Mouse (Mus musculus) cerebellum, adult (tissue): ENCODE measurements around the gene 1700057G04Rik.
"Not testable (repeated sequence)": the region's sequence is repeated elsewhere in the genome, so short reads cannot be mapped to it uniquely, and the experiment has no call there.

Source experiments
- ATAC-seq: cut with Nextera tagmentation; 2 replicates; pipeline ENCODE4 v1.9.2; 2017; ENCODE audit warnings: mild to moderate bottlenecking, moderate library complexity, mixed read lengths; ENCODE audit not compliant: insufficient number of reproducible peaks, low FRiP score, low TSS enrichment

1700057G04Rik gene

DNA sequence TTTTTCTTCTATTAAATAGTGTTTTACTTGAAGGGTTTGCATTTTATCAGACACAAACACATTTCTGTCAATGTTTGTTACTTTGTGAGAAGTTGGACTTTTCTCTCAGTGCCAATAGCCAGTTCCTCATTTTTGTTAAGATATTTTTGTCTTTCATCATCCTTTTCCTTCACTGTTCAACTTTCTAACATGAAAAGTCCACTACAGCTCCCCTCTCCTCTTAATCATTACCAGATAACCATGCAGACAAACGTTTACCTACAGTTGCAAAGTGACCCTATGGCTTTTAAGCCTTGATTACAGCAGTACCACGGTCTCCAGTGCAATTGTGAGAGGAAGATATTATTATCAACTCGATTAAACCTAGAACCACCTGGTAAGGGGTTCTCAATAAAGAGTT lies 8.0 kb upstream of the 1700057G04Rik start:
- ATAC-seq = no peak

DNA sequence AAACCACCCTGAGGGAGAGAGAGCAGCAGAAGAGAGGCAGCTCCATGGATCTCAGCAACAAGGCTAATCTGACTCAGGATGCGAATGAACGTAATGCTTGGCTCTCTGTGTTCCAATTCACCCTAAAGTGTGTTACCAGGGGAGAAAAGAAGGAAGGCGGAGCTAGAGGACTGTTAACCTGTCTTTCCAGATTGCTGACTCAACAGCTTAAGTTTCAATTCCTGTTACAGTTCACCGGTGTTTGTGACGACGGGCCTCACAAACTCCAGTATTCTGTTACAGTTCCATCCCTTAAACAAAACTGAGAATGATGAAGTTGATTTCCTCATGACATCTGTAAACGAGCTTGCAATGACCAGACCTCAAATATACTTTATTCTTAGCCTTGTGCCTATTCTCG lies 4.1 kb upstream of the 1700057G04Rik start:
- no peak for ATAC-seq

DNA sequence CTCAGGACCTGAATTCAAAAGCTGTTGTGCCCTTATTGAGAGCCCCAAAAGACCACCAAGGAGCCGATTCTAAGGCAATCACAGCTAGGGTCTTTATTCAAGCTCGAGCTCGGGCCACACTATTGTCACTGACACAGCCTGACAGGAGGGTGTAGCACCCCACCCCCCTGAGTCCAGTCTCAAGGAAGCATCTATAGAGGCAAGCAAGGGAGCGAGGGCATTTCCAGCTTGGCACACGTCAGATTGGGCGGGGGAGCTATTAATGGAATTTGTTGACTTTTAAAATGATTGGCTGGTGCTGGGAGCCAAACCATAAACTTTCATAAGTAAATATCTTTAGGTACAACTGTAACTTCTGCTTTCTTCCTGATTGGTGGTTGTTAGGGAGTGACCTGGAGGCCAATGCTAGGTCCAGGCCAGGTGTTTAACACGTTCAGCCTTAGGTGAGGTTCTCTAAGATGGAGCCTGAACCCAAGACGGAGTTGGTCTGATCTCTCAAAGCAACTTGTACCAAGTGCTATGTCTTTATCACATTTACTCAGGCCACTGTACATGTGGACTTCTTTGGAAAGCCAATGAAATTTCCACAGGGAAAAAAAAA lies 3.5 kb upstream of the 1700057G04Rik start:
- ATAC-seq = no peak

DNA sequence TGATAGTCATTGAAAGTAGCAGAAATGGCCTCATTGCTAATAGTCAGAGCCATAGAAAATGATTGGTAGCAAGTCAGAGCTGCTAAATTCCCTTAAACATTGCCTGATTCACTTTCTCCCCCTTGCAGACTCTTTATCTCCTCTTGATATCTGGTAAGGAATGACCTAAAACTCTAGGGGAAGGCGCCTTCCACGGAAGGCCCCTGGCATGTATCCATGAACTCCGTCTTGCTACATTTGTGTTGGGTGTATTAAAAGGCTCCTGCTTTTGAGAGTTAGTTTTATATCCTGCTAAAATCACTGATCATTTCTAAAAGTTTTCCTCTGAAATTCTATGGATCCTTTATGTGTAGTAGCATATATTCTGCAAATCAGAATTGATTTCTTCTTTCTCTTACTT lies 7.6 kb downstream of the 1700057G04Rik start:
- ATAC-seq = no peak

DNA sequence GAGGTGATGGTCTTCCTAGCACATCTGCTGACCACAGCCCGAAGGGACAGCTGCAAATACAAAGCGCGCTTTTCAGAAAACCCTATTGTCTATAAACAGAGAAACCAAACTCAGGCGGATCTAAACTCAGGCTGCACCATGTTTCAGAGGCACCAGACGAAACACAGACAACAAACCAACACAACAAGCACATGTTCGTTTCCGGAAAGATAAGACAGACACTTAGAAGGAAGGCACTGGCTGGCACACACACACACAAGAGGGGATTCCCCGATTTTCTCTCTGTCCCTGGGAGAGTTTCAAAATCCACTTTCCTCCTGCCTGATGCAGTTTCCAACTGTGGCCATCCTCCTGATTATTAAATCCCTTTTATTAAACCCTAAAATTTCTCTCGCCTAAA lies 16.8 kb downstream of the 1700057G04Rik start:
- ATAC-seq = not testable (repeated sequence)

DNA sequence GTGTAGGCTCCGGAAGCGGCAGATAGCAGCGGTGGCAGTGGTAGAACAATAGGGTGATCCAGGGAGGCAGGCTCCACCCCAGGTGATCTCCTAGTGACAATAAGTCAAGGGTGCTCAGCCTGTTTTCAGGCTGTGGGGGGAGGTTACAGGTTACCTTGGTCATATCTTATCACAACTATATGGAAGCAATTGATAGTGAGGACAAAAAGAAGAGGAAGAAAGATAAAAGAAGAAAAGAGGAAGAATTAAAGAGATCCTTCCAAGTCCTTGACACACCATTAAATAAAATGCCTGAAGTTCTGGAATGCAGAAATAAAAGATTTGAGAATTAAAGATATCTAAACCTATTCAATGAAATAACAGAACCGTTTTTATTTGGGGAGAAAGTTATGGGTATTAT lies 17.6 kb downstream of the 1700057G04Rik start:
- no peak for ATAC-seq

DNA sequence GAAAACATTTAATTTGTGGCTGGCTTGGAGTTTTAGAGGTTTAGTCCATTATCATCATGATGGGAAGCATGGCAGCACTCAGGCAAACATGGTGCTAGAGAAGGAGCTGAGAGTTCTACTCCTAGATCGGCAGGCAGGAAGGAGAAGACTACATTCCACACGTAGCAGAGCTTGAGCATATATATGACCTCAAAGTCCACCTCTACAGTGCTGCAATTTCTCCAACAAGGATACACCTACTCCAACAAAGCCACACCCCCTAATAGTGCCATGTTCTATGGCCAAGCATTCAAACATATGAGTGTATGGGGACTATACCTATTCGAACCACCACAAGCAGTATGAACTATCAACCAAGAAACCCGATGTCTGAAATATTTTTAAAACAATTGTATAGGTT lies 22.2 kb downstream of the 1700057G04Rik start:
- no peak for ATAC-seq

DNA sequence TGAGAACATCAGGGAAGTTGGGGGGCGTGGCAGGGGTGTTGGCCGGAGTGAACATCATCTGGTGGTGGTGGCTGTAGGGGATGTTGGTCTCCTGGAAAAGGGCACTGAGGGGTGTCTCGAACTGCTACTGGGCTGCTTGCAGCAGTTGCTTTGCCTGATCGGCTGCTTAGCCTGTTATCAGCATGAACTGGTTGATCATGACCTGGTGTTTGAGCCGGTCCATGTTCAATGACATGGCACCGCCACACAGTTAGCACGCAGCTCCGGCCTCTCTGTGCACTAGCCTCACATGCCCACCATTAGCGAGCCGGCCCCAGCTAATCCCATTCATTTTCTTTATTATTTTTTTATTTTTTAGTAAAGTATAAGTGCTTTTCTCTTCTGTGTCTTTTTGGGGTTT lies 25.7 kb downstream of the 1700057G04Rik start:
- no peak for ATAC-seq

DNA sequence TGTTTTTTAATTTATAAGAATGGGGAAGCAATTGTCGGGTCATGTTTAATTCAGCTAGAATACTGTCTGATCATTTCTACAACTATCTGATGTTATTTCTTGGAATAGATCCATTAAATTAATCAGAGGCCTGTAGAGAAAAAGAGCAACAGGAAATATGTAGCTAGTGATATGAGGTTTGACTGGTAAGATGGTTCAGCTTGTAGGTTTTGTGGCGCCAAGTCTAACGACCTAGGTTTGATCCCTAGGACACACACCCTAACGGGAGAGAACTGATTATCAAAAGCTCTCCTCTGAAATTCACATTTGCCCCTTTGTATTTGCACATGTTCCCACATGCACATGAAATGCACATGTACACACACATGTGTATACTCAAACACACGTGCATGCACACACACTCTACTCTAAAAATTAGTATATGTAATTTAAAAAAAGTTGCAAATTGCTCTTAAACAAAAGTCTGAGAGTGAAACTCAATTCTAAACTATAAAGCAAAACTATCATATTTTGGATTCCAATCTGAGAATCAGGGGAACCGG lies 26.2 kb downstream of the 1700057G04Rik start:
- ATAC-seq = no peak

DNA sequence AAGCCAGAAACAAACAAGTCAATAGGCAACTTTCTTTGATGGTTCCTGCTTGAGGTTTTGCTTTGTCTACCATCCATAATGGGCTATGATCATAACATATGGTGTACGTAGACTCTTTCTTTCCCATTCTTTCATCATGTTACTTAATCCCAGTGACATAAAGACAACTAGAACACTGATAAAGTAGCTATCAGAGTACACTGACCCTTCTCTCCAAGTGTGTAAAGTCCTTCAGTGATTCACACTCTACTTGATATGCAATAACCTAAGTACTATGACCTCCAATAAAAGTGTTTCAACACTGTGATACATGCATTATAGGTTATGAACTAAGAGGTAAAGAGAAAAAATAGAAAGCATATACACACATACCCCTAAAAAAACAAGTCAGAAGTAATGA lies 27.9 kb downstream of the 1700057G04Rik start:
- ATAC-seq = no peak

DNA sequence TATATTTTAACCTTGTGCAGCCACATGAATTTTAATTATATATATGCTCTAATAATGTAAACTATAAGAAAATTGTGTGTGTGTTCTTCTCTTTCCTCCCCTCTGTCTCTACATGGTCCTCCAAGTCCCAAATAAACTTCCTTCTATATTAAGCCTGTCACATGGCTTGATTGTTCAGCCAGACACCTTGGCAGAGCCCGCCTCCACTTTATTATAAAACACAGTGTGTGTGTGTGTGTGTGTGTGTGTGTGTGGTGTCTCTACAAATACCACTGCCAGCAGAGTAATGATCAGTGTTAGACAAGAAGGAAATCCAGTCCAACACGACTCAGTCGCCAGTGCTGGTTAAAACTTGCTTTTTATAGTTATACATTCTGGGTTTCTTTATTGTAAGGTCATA lies 28.5 kb downstream of the 1700057G04Rik start:
- no peak for ATAC-seq

DNA sequence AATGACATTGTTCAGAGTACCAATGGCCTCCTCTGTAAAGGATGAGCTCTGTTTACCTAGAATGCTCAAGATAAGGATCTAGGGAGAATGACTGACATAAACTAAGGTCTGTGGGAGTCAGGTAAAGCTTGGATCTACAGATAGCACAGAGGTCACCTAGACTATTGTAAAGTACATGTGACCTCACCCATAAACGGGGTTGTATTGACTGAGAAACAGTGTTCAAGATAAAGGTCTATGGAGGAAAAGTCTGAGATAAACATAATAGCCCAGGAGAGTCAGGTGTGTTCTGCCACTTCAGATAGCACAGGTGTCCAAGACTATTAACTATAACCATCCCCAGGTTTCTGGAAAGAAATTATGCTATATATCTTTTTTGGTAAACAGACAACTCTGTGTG lies 29.8 kb downstream of the 1700057G04Rik start:
- no peak for ATAC-seq

DNA sequence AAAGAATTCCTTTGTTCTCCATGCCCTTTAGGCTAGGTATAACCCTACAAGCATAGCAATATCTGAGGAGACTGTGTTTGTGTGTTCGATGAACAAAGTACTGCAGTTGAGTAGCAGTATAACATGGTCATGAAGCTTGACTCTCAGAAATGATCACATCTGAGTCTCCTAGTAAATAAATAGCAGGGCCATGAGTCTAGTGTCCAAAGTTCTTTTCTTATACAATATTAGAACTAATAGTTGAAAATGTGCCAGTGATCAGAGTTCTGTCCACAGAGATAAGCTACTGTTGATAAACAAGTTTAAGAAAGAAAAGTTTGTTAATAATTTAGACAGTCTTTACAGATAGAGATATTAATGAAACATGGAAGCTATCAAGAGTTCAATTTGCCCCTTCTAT lies 42.7 kb downstream of the 1700057G04Rik start:
- no peak for ATAC-seq

DNA sequence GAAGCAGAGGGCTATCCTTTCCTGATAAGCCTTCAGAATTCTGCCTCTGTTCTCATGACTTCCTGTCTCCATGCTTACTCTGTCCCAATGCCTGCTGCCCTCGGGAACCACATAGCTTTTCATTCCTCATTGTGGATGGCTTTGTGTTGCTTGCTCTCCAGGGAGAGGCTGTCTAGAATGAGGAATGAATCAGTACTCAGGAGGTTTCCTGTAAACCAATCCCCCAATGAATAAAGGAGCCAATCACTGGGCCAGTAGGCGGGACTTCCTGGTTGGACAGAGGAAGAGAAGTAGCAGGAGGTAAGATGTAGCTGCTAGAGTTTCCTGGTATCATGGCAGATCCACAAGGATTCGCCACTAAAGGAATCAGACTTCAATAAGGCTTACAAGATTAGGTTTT lies 44.1 kb downstream of the 1700057G04Rik start:
- ATAC-seq = no peak

DNA sequence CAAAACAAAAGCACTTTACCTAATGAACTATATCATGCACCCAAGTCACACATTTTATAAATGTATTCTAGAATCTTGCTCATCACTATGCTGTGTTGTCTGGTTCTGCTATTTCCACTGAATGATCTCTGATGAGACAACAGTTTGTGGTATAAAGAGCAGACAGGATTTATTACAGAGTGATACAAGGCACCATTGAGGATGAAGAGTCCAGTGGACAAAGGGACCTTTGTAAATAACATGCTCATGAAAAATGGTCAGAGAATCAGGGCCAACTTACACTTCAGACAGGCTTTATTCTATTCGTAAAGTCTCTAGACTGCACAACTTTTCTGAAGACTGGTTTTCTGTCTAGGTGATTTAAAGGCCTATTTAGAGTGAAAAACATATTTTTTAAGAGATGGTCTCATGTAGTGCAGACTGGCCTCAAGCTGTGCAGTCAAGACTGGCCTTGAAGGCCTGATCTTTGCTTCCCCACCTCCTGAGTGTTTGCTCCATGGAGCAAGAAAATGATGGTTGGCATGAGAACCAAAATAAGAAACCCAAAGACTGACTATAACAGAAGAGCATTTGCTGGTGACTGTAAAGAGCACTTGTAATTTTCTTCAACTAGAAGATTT lies 51.6 kb downstream of the 1700057G04Rik start:
- ATAC-seq = no peak

DNA sequence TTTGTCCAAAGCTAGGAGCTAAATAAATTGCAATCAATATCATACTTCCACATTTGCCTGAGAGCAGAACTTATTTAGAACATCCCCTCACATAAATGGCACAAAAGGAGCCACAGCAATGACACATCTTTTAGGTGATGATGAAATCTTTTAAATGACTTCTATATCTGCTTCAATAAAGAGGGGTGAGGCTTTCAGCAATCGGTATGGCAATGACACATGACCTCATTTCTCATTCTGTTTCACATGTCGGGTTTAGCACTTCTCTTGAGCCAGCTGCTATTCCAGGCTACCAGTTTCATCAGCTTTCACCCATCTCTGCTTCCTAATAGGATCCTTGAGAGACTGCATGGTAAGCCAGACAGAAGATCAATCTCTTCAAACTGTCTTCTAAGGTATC lies 54.3 kb downstream of the 1700057G04Rik start:
- ATAC-seq = no peak

DNA sequence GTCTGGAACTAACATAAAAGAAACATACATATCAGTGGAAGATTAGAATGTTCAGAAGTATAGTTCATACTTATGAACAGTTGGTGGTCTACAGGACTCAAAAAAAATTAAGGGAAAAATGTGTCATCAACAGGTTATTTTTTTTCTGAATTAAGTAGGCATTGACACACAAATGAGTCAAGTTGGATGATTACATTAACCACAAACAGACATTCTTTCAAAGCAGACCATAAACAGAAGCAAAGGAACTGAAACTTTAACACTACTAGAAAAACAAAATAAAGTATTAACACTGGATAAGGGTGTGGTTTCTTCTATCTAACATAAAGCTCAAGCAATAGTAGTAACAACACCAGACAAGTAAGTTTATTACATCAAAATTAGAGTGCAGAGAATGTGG lies 59.7 kb downstream of the 1700057G04Rik start:
- no peak for ATAC-seq

DNA sequence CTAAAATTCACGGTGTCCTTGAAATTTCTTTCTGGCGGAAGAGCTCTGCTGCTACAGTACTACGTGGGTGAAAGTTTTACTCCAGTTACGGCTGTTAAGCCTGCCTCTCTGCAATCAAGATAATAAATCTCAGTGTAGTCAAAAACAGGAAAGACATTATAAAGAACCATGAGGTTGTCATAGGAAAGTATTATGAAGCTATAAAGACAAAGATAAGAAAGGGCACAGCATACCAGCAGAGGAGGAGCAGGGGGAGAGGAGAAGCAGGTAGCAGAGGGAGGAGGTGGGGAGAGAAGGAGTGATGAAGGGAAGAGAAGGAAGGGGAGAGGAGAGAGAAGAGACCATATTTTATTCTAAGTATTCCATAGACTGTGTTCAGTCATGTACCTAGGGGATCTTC lies 64.7 kb downstream of the 1700057G04Rik start:
- ATAC-seq = no peak

DNA sequence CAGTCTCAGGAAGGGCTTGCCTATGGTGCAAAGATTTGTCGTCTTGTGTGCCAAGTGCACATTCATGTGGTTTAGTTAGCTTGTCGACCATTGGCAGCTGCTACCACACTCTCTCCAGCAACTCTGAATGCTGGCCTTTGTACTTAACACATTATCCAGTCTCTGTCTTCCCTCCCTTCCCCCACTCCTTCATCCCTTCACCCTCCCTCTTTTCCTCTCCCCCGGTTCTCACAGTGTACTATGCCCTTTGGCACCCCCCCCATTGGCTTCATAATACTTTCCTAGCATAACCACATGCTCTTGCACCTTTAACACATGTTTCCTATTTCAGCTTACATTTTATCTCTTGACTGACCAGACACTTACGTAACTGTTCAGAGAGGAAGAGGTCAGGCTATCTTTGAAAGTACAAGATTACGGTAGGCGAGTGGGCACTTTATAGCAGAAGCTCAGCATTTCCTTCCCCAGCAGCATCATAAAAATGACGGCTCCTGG lies 65.6 kb downstream of the 1700057G04Rik start:
- ATAC-seq = no peak

DNA sequence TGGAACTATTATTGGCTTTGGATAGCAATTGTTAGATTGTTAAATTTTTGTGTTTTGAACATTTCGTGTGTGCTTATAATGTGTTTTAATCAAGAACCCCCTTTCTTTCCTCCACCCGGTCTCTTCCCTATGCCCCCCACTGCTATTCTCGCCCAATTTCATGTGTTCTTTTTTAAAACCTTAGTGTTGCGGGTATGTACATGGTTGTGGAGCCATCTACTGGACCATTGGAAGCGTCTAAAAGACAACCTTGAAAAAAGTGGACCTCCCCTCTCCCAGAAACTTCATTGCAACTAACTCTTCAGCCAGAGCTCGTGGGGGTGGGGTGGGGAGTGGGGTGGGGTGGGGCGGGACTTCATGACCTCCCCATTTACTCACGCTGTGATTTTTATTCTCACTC lies 66.2 kb downstream of the 1700057G04Rik start:
- ATAC-seq = no peak

DNA sequence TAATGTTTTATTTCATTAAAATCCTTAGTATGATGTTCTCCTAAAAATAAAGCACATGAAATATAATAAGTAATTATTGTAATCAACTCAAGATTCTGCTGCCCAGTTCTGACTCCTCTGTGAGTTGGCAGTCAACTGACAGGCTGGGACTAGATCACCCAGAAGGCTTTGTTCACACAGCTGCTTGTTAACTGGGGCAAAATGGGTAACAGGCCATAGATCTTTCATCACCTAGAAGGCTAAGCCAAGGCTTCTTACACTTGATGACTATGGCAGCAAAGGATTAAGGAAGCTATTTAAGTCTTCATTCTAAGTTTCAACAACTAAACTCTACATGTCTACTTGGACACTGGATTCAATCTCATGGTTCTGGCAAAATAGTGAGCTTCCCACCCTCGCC lies 68.8 kb downstream of the 1700057G04Rik start:
- ATAC-seq = no peak

DNA sequence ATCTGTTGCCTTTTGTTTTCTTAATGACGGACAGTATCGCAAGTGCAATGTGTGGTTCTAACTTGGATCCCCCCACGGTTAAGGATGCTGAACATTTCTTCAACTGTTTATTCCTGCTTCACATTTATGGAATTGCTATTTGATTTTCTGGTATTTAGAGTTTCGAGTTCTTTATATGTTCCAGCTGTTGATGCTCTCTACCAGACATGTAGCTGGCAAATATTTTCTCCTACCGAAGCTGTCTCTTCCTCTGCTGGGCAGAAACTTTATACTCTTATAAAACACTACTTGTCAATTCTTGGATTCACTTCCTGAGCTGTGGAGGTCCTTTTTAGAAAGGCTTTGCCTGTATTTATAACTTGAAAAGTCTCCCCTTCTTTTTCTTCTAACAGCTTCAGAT lies 70.1 kb downstream of the 1700057G04Rik start:
- ATAC-seq = no peak
